In genomic region chr6:37068737-37069136, GRCm38 (mm10) we compare ENCODE assay signal across 13 mouse cellular contexts.
DNase-seq lines count a peak whose midpoint lies in the region.
"Had no signal": no experiment of that assay in that cellular context is flagged by ENCODE, and none has a peak within 500 bp of the region (broad histone marks: within the 10 kb centered on the region; RNA-seq: fewer than 3 reads in every experiment).

No protein-coding gene starts in this region.

- peak; percentile 34 for DNase-seq in heart, postnatal 4 days
- no peak for DNase-seq in heart, adult 18-20 months
- peak; percentile 57 for DNase-seq in 3T3-L1 (ENCODE audit: low read depth, low spot score)
- DNase-seq in cerebellum, adult 11 months, result peak; percentile 35
- DNase-seq in cerebellum, postnatal 10 days, result peak; percentile 95
- no peak for DNase-seq in kidney, adult 8-10 months
- DNase-seq in adrenal gland, postnatal 36 days, result no peak
- DNase-seq: embryo, embryonic 11 days; heart, postnatal 36 days; kidney, adult 9 months; kidney, postnatal 25 days; liver; lung, postnatal 36 days had no signal

Comparison
In these comparisons a context has a peak if more than half of its experiments do, and no peak if none do; other contexts are left out.
1. DNase-seq: peak in heart, postnatal 4 days (single experiment), 3T3-L1 (single experiment), cerebellum, adult 11 months (single experiment) and cerebellum, postnatal 10 days (2 of 2); none in heart, adult 18-20 months (0 of 2), kidney, adult 8-10 months (0 of 2) and adrenal gland, postnatal 36 days (0 of 2).